Mouse (Mus musculus): ENCODE data around the gene Clec12b. TPM values are rescaled to one million over a fixed set of nuclear protein-coding genes. Genes with fewer than 3 reads are reported as not detected.

The Clec12b gene
- total and polyA plus RNA-seq, 3 experiments, result not detected

GRCm38 (mm10) chr6:129385000-129385399, 674 bp downstream of the Clec12b start:
- DNase-seq (ENCODE audit: low read depth, low spot score), result no peak
- Histone ChIP-seq H3K27me3 (ENCODE audit: control insufficient read depth in 1 of 2, insufficient read depth in 2 of 2, low read length in 2 of 2) (no peaks in the 10 kb centered on the region; a peak in 1 of 4 replicates), H3K27ac (ENCODE audit: control insufficient read depth, low read depth, low read length) (no peak overlapping the region), H3K9me3 (replicated peaks; ENCODE audit: insufficient read depth, low read length) (no peaks in the 10 kb centered on the region), H3K9ac (ENCODE audit: control insufficient read depth, low read depth, low read length, poor library complexity, severe bottlenecking) (no peak overlapping the region), H3K4me3 (ENCODE audit: control insufficient read depth in 1 of 2, insufficient read depth in 1 of 2, low read depth in 2 of 2, low read length in 2 of 2) (no peak overlapping the region), H3K79me2 (ENCODE audit: control insufficient read depth, insufficient read depth, low read length, poor library complexity) (no peaks in the 10 kb centered on the region), H3K36me3 (ENCODE audit: control insufficient read depth in 1 of 2, insufficient read depth in 2 of 2, low read length in 2 of 2) (no peaks in the 10 kb centered on the region), H3K4me1 (ENCODE audit: control insufficient read depth in 1 of 2, insufficient read depth in 2 of 2, low read length in 2 of 2) (no peaks in the 10 kb centered on the region)
- TF ChIP-seq POLR2AphosphoS2 (IDR thresholded peaks at IDR 0.05; ENCODE audit: low read length), result no peak
- no peak for TF ChIP-seq MAX (IDR thresholded peaks at IDR 0.05; ENCODE audit: low read length)
- no peak for TF ChIP-seq USF2 (IDR thresholded peaks at IDR 0.05; ENCODE audit: borderline replicate concordance in 1 of 2, insufficient read depth in 1 of 2, low read depth in 1 of 2, low read length in 2 of 2)
- no peak for TF ChIP-seq POLR2A (IDR thresholded peaks at IDR 0.05; ENCODE audit: control insufficient read depth in 1 of 2, insufficient read depth in 1 of 2, low read depth in 1 of 2, low read length in 2 of 2, poor library complexity in 1 of 2)
- no peak for TF ChIP-seq MAFK (IDR thresholded peaks at IDR 0.05; ENCODE audit: borderline replicate concordance, low read depth, low read length)
- TF ChIP-seq RAD21 (IDR thresholded peaks at IDR 0.05; ENCODE audit: low read depth, low read length), result no peak

GRCm38 (mm10) chr6:129383466-129383865, 2.2 kb downstream of the Clec12b start:
- H3K9ac ChIP-seq (ENCODE audit: control insufficient read depth, low read depth, low read length, poor library complexity, severe bottlenecking), result no peak overlapping the region
- DNase-seq (ENCODE audit: low read depth, low spot score), result no peak
- no peaks in the 10 kb centered on the region; a peak in 1 of 4 replicates for H3K27me3 ChIP-seq (ENCODE audit: control insufficient read depth in 1 of 2, insufficient read depth in 2 of 2, low read length in 2 of 2)
- H3K36me3 ChIP-seq (ENCODE audit: control insufficient read depth in 1 of 2, insufficient read depth in 2 of 2, low read length in 2 of 2), result no peaks in the 10 kb centered on the region
- no peaks in the 10 kb centered on the region for H3K9me3 ChIP-seq (replicated peaks; ENCODE audit: insufficient read depth, low read length)
- TF ChIP-seq CHD1 (IDR thresholded peaks at IDR 0.05; ENCODE audit: low read depth, low read length) (no peak), USF1 (IDR thresholded peaks at IDR 0.05; ENCODE audit: low read depth, low read length) (peak; percentile 48; the same call in 1 of the 2 replicates)
- no peaks in the 10 kb centered on the region for H3K79me2 ChIP-seq (ENCODE audit: control insufficient read depth, insufficient read depth, low read length, poor library complexity)
- H3K4me3 ChIP-seq (ENCODE audit: control insufficient read depth in 1 of 2, insufficient read depth in 1 of 2, low read depth in 2 of 2, low read length in 2 of 2), result no peak overlapping the region
- no peak overlapping the region for H3K27ac ChIP-seq (ENCODE audit: control insufficient read depth, low read depth, low read length)
- no peaks in the 10 kb centered on the region for H3K4me1 ChIP-seq (ENCODE audit: control insufficient read depth in 1 of 2, insufficient read depth in 2 of 2, low read length in 2 of 2)

GRCm38 (mm10) chr6:129381736-129382135, 3.9 kb downstream of the Clec12b start:
- Histone ChIP-seq H3K27me3 (ENCODE audit: control insufficient read depth in 1 of 2, insufficient read depth in 2 of 2, low read length in 2 of 2) (no peaks in the 10 kb centered on the region; a peak in 1 of 4 replicates), H3K4me1 (ENCODE audit: control insufficient read depth in 1 of 2, insufficient read depth in 2 of 2, low read length in 2 of 2) (no peaks in the 10 kb centered on the region), H3K9me3 (replicated peaks; ENCODE audit: insufficient read depth, low read length) (no peaks in the 10 kb centered on the region), H3K27ac (ENCODE audit: control insufficient read depth, low read depth, low read length) (no peak overlapping the region), H3K36me3 (ENCODE audit: control insufficient read depth in 1 of 2, insufficient read depth in 2 of 2, low read length in 2 of 2) (no peaks in the 10 kb centered on the region), H3K4me3 (ENCODE audit: control insufficient read depth in 1 of 2, insufficient read depth in 1 of 2, low read depth in 2 of 2, low read length in 2 of 2) (no peak overlapping the region), H3K9ac (ENCODE audit: control insufficient read depth, low read depth, low read length, poor library complexity, severe bottlenecking) (no peak overlapping the region), H3K79me2 (ENCODE audit: control insufficient read depth, insufficient read depth, low read length, poor library complexity) (no peaks in the 10 kb centered on the region)
- DNase-seq (ENCODE audit: low read depth, low spot score), result no peak
- TF ChIP-seq POLR2AphosphoS2 (IDR thresholded peaks at IDR 0.05; ENCODE audit: low read length) (no peak), TBP (IDR thresholded peaks at IDR 0.05; ENCODE audit: low read depth, low read length) (no peak), KAT2A (conservative IDR thresholded peaks at IDR 0.05; ENCODE audit: low read depth, low read length) (no peak), USF1 (IDR thresholded peaks at IDR 0.05; ENCODE audit: low read depth, low read length) (no peak), MAFK (IDR thresholded peaks at IDR 0.05; ENCODE audit: borderline replicate concordance, low read depth, low read length) (no peak), UBTF (IDR thresholded peaks at IDR 0.05; ENCODE audit: borderline replicate concordance, insufficient read depth, low read depth, low read length) (no peak), NRF1 (IDR thresholded peaks at IDR 0.05; ENCODE audit: insufficient read depth, low read depth, low read length, poor library complexity, severe bottlenecking) (no peak), MEF2A (IDR thresholded peaks at IDR 0.05; ENCODE audit: extremely low read depth, insufficient replicate concordance, low read depth, low read length, poor library complexity, severe bottlenecking) (no peak), ETS1 (IDR thresholded peaks at IDR 0.05; ENCODE audit: low read depth, low read length) (no peak)
